ENCODE assay signal across 9 mouse cellular contexts in genomic region chr11:53521821-53522131, GRCm38 (mm10). TPM values are rescaled to one million over a fixed set of nuclear protein-coding genes. Genes with fewer than 3 reads are reported as not detected.
DNase-seq lines count a peak whose midpoint lies in the region; ATAC-seq lines count a peak whose summit lies in the region.
"Had no signal": no experiment of that assay in that cellular context is flagged by ENCODE, and none has a peak within 500 bp of the region (broad histone marks: within the 10 kb centered on the region; RNA-seq: fewer than 3 reads in every experiment).

No protein-coding gene starts in this region.

- H3K4me3 ChIP-seq in limb, embryonic 13.5 days, result peak overlapping the region; percentile 82; the same call in 1 of the 2 replicates
- H3K4me3 ChIP-seq in stomach, embryonic 15.5 days (replicated peaks), result peak overlapping the region; percentile 82

- WGBS in limb, embryonic 13.5 days, result 81% methylated on average over 7 of the region's 7 CpGs
- 70% methylated on average over 7 of the region's 7 CpGs for WGBS in stomach, embryonic 15.5 days

- H3K4me2 ChIP-seq in limb, embryonic 13.5 days (replicated peaks), result peak overlapping the region; percentile 88
- H3K4me2 ChIP-seq in stomach, embryonic 15.5 days, result peak overlapping the region; percentile 66

- no peaks in the 10 kb centered on the region for H3K36me3 ChIP-seq in limb, embryonic 13.5 days
- no peaks in the 10 kb centered on the region for H3K36me3 ChIP-seq in stomach, embryonic 15.5 days

- peaks cover 70% of the 10 kb centered on the region for H3K4me1 ChIP-seq in limb, embryonic 13.5 days
- H3K4me1 ChIP-seq in stomach, embryonic 15.5 days, result peaks cover 27% of the 10 kb centered on the region

- H3K27me3 ChIP-seq in limb, embryonic 13.5 days, result no peaks in the 10 kb centered on the region
- H3K27me3 ChIP-seq in stomach, embryonic 15.5 days (replicated peaks), result no peaks in the 10 kb centered on the region

- ATAC-seq in limb, embryonic 13.5 days (ENCODE audit: low FRiP score, low read depth), result no peak
- no peak for ATAC-seq in stomach, embryonic 15.5 days (ENCODE audit: insufficient read depth, low FRiP score, low read depth)
- no peak for ATAC-seq in frontal cortex, adult (ENCODE audit: low TSS enrichment)

- peak; percentile 40 for DNase-seq in testis, postnatal 14 days (ENCODE audit: low spot score)
- DNase-seq in testis, postnatal 10 days (ENCODE audit: low spot score), result no peak
- peak; percentile 73 for DNase-seq in gastrocnemius, postnatal 25 days
- DNase-seq in cerebellum, adult 11-12 months, result no peak
- DNase-seq in kidney, postnatal 4 days, result no peak

- H3K27ac ChIP-seq in limb, embryonic 13.5 days, result 0 out of 2 replicates have a peak overlapping the region, but pooled peaks have one; percentile 92
- H3K27ac ChIP-seq in stomach, embryonic 15.5 days, result peak overlapping the region; percentile 87; the same call in 1 of the 2 replicates

- peak overlapping the region; percentile 45; the same call in 1 of the 2 replicates for H3K9ac ChIP-seq in limb, embryonic 13.5 days
- no peak overlapping the region for H3K9ac ChIP-seq in stomach, embryonic 15.5 days

- no peaks in the 10 kb centered on the region for H3K9me3 ChIP-seq in limb, embryonic 13.5 days
- H3K9me3 ChIP-seq in stomach, embryonic 15.5 days, result no peaks in the 10 kb centered on the region

RNA-seq across cellular contexts. Expression of gene Sept8, which starts 2.7 kb away (rescaled TPM):
- total RNA-seq in gastrocnemius, postnatal 25 days (2021), result 10 to 100 TPM; 14.5 to 16.8 TPM
- 39.2 and 42.5 TPM in 2 replicates for polyA plus RNA-seq in limb, embryonic 13.5 days (2015; fragmentation: Nextera tagmentation; extraction: Ambion mirVana)
- polyA plus RNA-seq in stomach, embryonic 15.5 days (2015; fragmentation: Nextera tagmentation; extraction: Ambion mirVana), result 25.3 and 25.4 TPM in 2 replicates

RNA-seq across cellular contexts. Expression of gene Sowaha, which starts 41.7 kb away (rescaled TPM):
- total RNA-seq in gastrocnemius, postnatal 25 days (2021), result under 1 TPM; 0.08 TPM
- polyA plus RNA-seq in limb, embryonic 13.5 days (2015; fragmentation: Nextera tagmentation; extraction: Ambion mirVana), result 0.17 and 0.37 TPM in 2 replicates
- polyA plus RNA-seq in stomach, embryonic 15.5 days (2015; fragmentation: Nextera tagmentation; extraction: Ambion mirVana), result 0.85 and 2.0 TPM in 2 replicates

RNA-seq across cellular contexts. Expression of gene Gm9945, which starts 41.8 kb away (rescaled TPM):
- not detected for total RNA-seq in gastrocnemius, postnatal 25 days (2021)
- polyA plus RNA-seq in limb, embryonic 13.5 days (2015; fragmentation: Nextera tagmentation; extraction: Ambion mirVana), result not detected in 2 replicates
- polyA plus RNA-seq in stomach, embryonic 15.5 days (2015; fragmentation: Nextera tagmentation; extraction: Ambion mirVana), result not detected in 2 replicates

RNA-seq across cellular contexts. Expression of gene Kif3a, which starts 45.4 kb away (rescaled TPM):
- 1 to 10 TPM; 4.0 to 5.3 TPM for total RNA-seq in gastrocnemius, postnatal 25 days (2021)
- polyA plus RNA-seq in limb, embryonic 13.5 days (2015; fragmentation: Nextera tagmentation; extraction: Ambion mirVana), result 105 and 112 TPM in 2 replicates
- 51.0 and 62.6 TPM in 2 replicates for polyA plus RNA-seq in stomach, embryonic 15.5 days (2015; fragmentation: Nextera tagmentation; extraction: Ambion mirVana)

RNA-seq across cellular contexts. Expression of gene Gm9837, which starts 51.5 kb away (rescaled TPM):
- not detected for total RNA-seq in gastrocnemius, postnatal 25 days (2021)
- not detected in 2 replicates for polyA plus RNA-seq in limb, embryonic 13.5 days (2015; fragmentation: Nextera tagmentation; extraction: Ambion mirVana)
- not detected in 2 replicates for polyA plus RNA-seq in stomach, embryonic 15.5 days (2015; fragmentation: Nextera tagmentation; extraction: Ambion mirVana)
- total RNA-seq: left cerebral cortex, postnatal 36 days had no signal

Comparison
In these comparisons a context has a peak if more than half of its experiments do, and no peak if none do; other contexts are left out.
1. DNase-seq: peak in testis, postnatal 14 days (single experiment) and gastrocnemius, postnatal 25 days (single experiment); none in testis, postnatal 10 days (single experiment), cerebellum, adult 11-12 months (single experiment) and kidney, postnatal 4 days (0 of 2).